Mouse (Mus musculus): ENCODE measurements around the gene Sdad1. TPM values are rescaled to one million over a fixed set of nuclear protein-coding genes. Genes with fewer than 3 reads are reported as not detected.

Sdad1 gene
- polyA plus RNA-seq, 1 experiment, result 7.5 TPM

DNA sequence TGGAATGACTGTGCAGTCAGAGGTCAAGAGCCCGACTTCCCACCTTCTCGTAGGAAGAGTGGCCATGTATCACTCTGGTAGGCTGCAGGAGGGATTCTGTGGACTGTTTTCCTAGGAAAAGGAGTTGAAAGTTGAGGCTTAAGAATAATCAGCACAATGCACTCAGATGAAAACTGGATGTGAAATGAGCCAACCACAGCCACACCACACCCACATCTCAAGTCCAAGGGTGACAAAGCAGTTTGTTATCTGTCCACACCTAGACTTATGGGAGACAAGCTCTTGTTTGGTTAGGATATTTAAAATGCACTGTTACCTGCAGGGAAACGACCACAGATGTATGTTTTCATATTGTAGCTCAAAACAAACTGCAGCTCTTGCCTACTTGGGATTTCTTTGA, 27.2 kb downstream of the Sdad1 start:
- Histone ChIP-seq H3K27me3 (ENCODE audit: control insufficient read depth, insufficient read depth, insufficient read length) (no peaks in the 10 kb centered on the region), H3K36me3 (ENCODE audit: control insufficient read depth, insufficient read depth) (peaks cover 21% of the 10 kb centered on the region), H3K4me2 (ENCODE audit: low read depth) (no peak overlapping the region), H3K4me3 (no peak overlapping the region), H3ac (ENCODE audit: control insufficient read depth, insufficient read length) (no peak overlapping the region), H3K79me2 (ENCODE audit: control insufficient read depth, insufficient read depth) (no peaks in the 10 kb centered on the region)
- no peak for TF ChIP-seq MAX (IDR thresholded peaks at IDR 0.05; ENCODE audit: low read depth)
- no peak for TF ChIP-seq MYOD1 (IDR thresholded peaks at IDR 0.05; ENCODE audit: control insufficient read depth in 1 of 3, insufficient read length in 2 of 3, low read depth in 2 of 3)
- no peak for TF ChIP-seq SRF (IDR thresholded peaks at IDR 0.05; ENCODE audit: control insufficient read depth, insufficient read length, low read depth)
- no peak for TF ChIP-seq CEBPB (IDR thresholded peaks at IDR 0.05; ENCODE audit: insufficient read depth, poor library complexity, severe bottlenecking)
- TF ChIP-seq USF1 (IDR thresholded peaks at IDR 0.05; ENCODE audit: low read depth), result no peak
- no peak for TF ChIP-seq E2F4 (IDR thresholded peaks at IDR 0.05; ENCODE audit: insufficient read depth)

GRCm38 (mm10) chr5:92282571-92282970, 27.7 kb downstream of the Sdad1 start:
- no peak overlapping the region for H3K4me3 ChIP-seq
- no peak overlapping the region for H3ac ChIP-seq (ENCODE audit: control insufficient read depth, insufficient read length)
- peaks cover 20% of the 10 kb centered on the region for H3K36me3 ChIP-seq (ENCODE audit: control insufficient read depth, insufficient read depth)
- TF ChIP-seq CEBPB (IDR thresholded peaks at IDR 0.05; ENCODE audit: insufficient read depth, poor library complexity, severe bottlenecking), result no peak
- no peak for TF ChIP-seq E2F4 (IDR thresholded peaks at IDR 0.05; ENCODE audit: insufficient read depth)
- TF ChIP-seq POLR2AphosphoS2 (IDR thresholded peaks at IDR 0.05; ENCODE audit: insufficient read length, low read depth), result no peak
- no peak for TF ChIP-seq POLR2A (IDR thresholded peaks at IDR 0.05; ENCODE audit: insufficient read length, low read depth)
- no peak for TF ChIP-seq REST (IDR thresholded peaks at IDR 0.05; ENCODE audit: insufficient read depth, insufficient read length)
- TF ChIP-seq MYOG (IDR thresholded peaks at IDR 0.05; ENCODE audit: control insufficient read depth in 1 of 3, insufficient read depth in 1 of 3, insufficient read length in 2 of 3, low read depth in 2 of 3), result no peak
- TF ChIP-seq SRF (IDR thresholded peaks at IDR 0.05; ENCODE audit: control insufficient read depth, insufficient read length, low read depth), result no peak
- no peak for TF ChIP-seq MAX (IDR thresholded peaks at IDR 0.05; ENCODE audit: low read depth)
- no peak for TF ChIP-seq MYOD1 (IDR thresholded peaks at IDR 0.05; ENCODE audit: control insufficient read depth in 1 of 3, insufficient read length in 2 of 3, low read depth in 2 of 3)
- no peak for TF ChIP-seq TCF3 (IDR thresholded peaks at IDR 0.05; ENCODE audit: insufficient read length, low read depth)
- TF ChIP-seq TCF12 (IDR thresholded peaks at IDR 0.05; ENCODE audit: insufficient read depth, poor library complexity, severe bottlenecking), result no peak
- TF ChIP-seq USF1 (IDR thresholded peaks at IDR 0.05; ENCODE audit: low read depth), result no peak
- H3K79me2 ChIP-seq (ENCODE audit: control insufficient read depth, insufficient read depth), result no peaks in the 10 kb centered on the region
- H3K27me3 ChIP-seq (ENCODE audit: control insufficient read depth, insufficient read depth, insufficient read length), result no peaks in the 10 kb centered on the region
- H3K4me2 ChIP-seq (ENCODE audit: low read depth), result no peak overlapping the region

GRCm38 (mm10) chr5:92278942-92279537, 31.2 kb downstream of the Sdad1 start:
- no peaks in the 10 kb centered on the region for H3K79me2 ChIP-seq (ENCODE audit: control insufficient read depth, insufficient read depth)
- H3K36me3 ChIP-seq (ENCODE audit: control insufficient read depth, insufficient read depth), result peaks cover 2% of the 10 kb centered on the region
- no peak overlapping the region for H3K4me3 ChIP-seq
- TF ChIP-seq USF1 (IDR thresholded peaks at IDR 0.05; ENCODE audit: low read depth) (no peak), CEBPB (IDR thresholded peaks at IDR 0.05; ENCODE audit: insufficient read depth, poor library complexity, severe bottlenecking) (no peak), MYOG (IDR thresholded peaks at IDR 0.05; ENCODE audit: control insufficient read depth in 1 of 3, insufficient read depth in 1 of 3, insufficient read length in 2 of 3, low read depth in 2 of 3) (no peak), SRF (IDR thresholded peaks at IDR 0.05; ENCODE audit: control insufficient read depth, insufficient read length, low read depth) (no peak), POLR2AphosphoS2 (IDR thresholded peaks at IDR 0.05; ENCODE audit: insufficient read length, low read depth) (no peak), REST (IDR thresholded peaks at IDR 0.05; ENCODE audit: insufficient read depth, insufficient read length) (no peak), MYOD1 (IDR thresholded peaks at IDR 0.05; ENCODE audit: control insufficient read depth in 1 of 3, insufficient read length in 2 of 3, low read depth in 2 of 3) (no peak), POLR2A (IDR thresholded peaks at IDR 0.05; ENCODE audit: insufficient read length, low read depth) (no peak), TCF12 (IDR thresholded peaks at IDR 0.05; ENCODE audit: insufficient read depth, poor library complexity, severe bottlenecking) (no peak), TCF3 (IDR thresholded peaks at IDR 0.05; ENCODE audit: insufficient read length, low read depth) (no peak), MAX (IDR thresholded peaks at IDR 0.05; ENCODE audit: low read depth) (no peak), E2F4 (IDR thresholded peaks at IDR 0.05; ENCODE audit: insufficient read depth) (no peak)
- H3K4me2 ChIP-seq (ENCODE audit: low read depth), result no peak overlapping the region
- no peak overlapping the region for H3ac ChIP-seq (ENCODE audit: control insufficient read depth, insufficient read length)
- H3K27me3 ChIP-seq (ENCODE audit: control insufficient read depth, insufficient read depth, insufficient read length), result no peaks in the 10 kb centered on the region

DNA sequence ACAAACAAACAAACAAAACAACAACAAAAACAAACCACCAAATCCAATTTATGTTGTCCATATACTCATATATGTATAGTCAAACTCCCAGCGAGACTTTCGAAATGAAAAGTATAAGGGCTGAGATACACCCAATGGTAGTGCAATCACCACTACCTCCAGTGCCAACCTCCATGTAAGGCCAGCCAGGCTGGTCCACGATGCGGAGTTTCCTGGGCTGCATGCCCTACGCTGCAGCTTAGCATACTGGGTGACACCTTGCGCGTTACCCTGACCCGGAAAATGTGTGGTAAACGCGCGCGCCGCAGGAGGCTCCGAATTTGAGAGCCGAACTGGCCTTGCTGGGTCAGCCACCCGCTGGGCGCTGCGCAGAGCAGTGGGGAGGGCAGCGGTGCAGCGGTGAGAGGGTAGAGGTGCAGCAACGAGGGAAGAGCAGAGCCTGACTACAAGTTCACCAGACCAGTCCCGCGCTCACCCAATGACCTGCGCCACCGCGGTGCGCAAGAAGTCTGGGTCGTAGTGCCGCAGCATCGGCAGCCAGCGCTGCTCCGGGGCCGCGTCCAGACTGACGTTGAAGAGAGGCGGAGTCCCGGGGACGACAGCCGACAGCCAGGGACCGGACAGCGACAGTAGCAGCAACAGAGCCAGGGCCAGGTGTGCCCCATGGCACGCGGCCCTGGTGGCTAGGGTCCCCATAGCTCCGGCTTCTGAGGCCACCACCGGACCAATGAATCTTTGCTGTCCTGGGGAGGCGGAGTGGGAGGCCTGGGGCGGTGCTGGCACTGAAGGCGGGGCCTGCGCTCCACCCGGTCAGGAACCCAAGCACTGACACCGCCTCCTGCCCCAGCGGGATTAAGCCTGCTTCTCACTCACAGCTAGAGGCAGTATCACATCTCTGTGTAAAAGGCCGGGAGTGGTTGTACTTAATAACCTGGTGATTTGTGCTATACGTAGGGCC, 32.6 kb downstream of the Sdad1 start, which contains the start of gene Naaa:
Gene Naaa, minus strand, starts transcription at position 734 of the 958 bp plus-strand sequence.
- peak within 1 kb of the TSS; percentile 29 for H3K4me3 ChIP-seq
- peak within 1 kb of the TSS; percentile 2 for H3ac ChIP-seq (ENCODE audit: control insufficient read depth, insufficient read length)
- H3K4me2 ChIP-seq (ENCODE audit: low read depth), result peak within 1 kb of the TSS; percentile 75
- TF ChIP-seq REST (IDR thresholded peaks at IDR 0.05; ENCODE audit: insufficient read depth, insufficient read length) (no peak), TCF3 (IDR thresholded peaks at IDR 0.05; ENCODE audit: insufficient read length, low read depth) (no peak), MYOD1 (IDR thresholded peaks at IDR 0.05; ENCODE audit: control insufficient read depth in 1 of 3, insufficient read length in 2 of 3, low read depth in 2 of 3) (no peak), MYOG (IDR thresholded peaks at IDR 0.05; ENCODE audit: control insufficient read depth in 1 of 3, insufficient read depth in 1 of 3, insufficient read length in 2 of 3, low read depth in 2 of 3) (peak in 1 of 3 experiments; percentile 22), SRF (IDR thresholded peaks at IDR 0.05; ENCODE audit: control insufficient read depth, insufficient read length, low read depth) (no peak), POLR2A (IDR thresholded peaks at IDR 0.05; ENCODE audit: insufficient read length, low read depth) (peak; percentile 82), E2F4 (IDR thresholded peaks at IDR 0.05; ENCODE audit: insufficient read depth) (no peak), POLR2AphosphoS2 (IDR thresholded peaks at IDR 0.05; ENCODE audit: insufficient read length, low read depth) (peak; percentile 64), CEBPB (IDR thresholded peaks at IDR 0.05; ENCODE audit: insufficient read depth, poor library complexity, severe bottlenecking) (no peak), MAX (IDR thresholded peaks at IDR 0.05; ENCODE audit: low read depth) (no peak)
- no peaks in the 10 kb centered on the region for H3K79me2 ChIP-seq (ENCODE audit: control insufficient read depth, insufficient read depth)
- H3K27me3 ChIP-seq (ENCODE audit: control insufficient read depth, insufficient read depth, insufficient read length), result no peaks in the 10 kb centered on the region
- H3K36me3 ChIP-seq (ENCODE audit: control insufficient read depth, insufficient read depth), result no peaks in the 10 kb centered on the region
